Comparison of ENCODE assay signal across 27 mouse cellular contexts in the genomic region with DNA sequence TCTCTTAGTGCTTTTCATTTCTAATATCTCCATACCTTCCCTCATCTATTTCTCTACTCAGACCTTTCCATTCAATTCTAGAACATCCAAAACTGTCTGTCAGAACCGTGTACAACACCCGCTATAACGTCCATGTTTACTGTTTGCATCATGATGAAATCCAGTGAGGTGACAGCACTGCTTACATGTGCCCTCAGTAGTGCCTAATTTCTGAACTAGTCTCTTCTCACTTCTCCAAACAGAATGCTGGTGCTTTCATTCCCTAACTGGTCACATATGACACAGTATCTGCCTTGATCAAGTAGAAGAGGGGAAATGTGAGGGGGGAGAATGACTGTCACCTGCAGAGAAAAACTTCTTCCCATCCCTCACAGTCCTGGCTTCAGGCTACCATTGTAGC.
"Had no signal": no experiment of that assay in that cellular context is flagged by ENCODE, and none has a peak within 500 bp of the region (broad histone marks: within the 10 kb centered on the region; RNA-seq: fewer than 3 reads in every experiment).

No protein-coding gene starts in this region.

- H3K9me3 ChIP-seq: embryonic facial prominence, embryonic 10.5 days; embryonic facial prominence, embryonic 12.5 days; embryonic facial prominence, embryonic 13.5 days; embryonic facial prominence, embryonic 15.5 days; forebrain, embryonic 10.5 days; forebrain, embryonic 12.5 days; forebrain, embryonic 13.5 days; forebrain, embryonic 15.5 days; heart, embryonic 10.5 days had no signal

- H3K4me1 ChIP-seq: embryonic facial prominence, embryonic 12.5 days; forebrain, embryonic 10.5 days; forebrain, embryonic 12.5 days; forebrain, embryonic 13.5 days; forebrain, embryonic 15.5 days; heart, embryonic 10.5 days had no signal

- H3K9ac ChIP-seq: embryonic facial prominence, embryonic 12.5 days; embryonic facial prominence, embryonic 13.5 days; embryonic facial prominence, embryonic 15.5 days; forebrain, embryonic 12.5 days; forebrain, embryonic 13.5 days; forebrain, embryonic 15.5 days; forebrain, postnatal 0 days had no signal

- H3K27me3 ChIP-seq: embryonic facial prominence, embryonic 12.5 days; embryonic facial prominence, embryonic 13.5 days; embryonic facial prominence, embryonic 15.5 days; forebrain, embryonic 12.5 days; forebrain, embryonic 13.5 days; forebrain, embryonic 15.5 days had no signal

- H3K4me2 ChIP-seq: embryonic facial prominence, embryonic 12.5 days; embryonic facial prominence, embryonic 13.5 days; embryonic facial prominence, embryonic 15.5 days; forebrain, embryonic 12.5 days; forebrain, embryonic 13.5 days; forebrain, embryonic 15.5 days; heart, embryonic 11.5 days had no signal

- H3K27ac ChIP-seq: embryonic facial prominence, embryonic 10.5 days; embryonic facial prominence, embryonic 12.5 days; embryonic facial prominence, embryonic 13.5 days; embryonic facial prominence, embryonic 15.5 days; forebrain, embryonic 10.5 days; forebrain, embryonic 12.5 days; forebrain, embryonic 13.5 days; forebrain, embryonic 15.5 days; heart, adult 2 months; heart, embryonic 10.5 days had no signal

- ATAC-seq: forebrain, embryonic 13.5 days; forebrain, embryonic 14.5 days; forebrain, embryonic 15.5 days; forebrain, embryonic 16.5 days; forebrain, postnatal 0 days had no signal

- H3K4me3 ChIP-seq: embryonic facial prominence, embryonic 10.5 days; embryonic facial prominence, embryonic 12.5 days; embryonic facial prominence, embryonic 13.5 days; embryonic facial prominence, embryonic 15.5 days; erythroblast, embryonic 14.5 days; forebrain, embryonic 10.5 days; forebrain, embryonic 12.5 days; forebrain, embryonic 13.5 days; forebrain, embryonic 15.5 days; heart, adult 2 months; heart, embryonic 10.5 days had no signal

- H3K36me3 ChIP-seq: embryonic facial prominence, embryonic 12.5 days; embryonic facial prominence, embryonic 15.5 days; forebrain, embryonic 12.5 days; forebrain, embryonic 15.5 days; heart, embryonic 10.5 days had no signal

- DNase-seq: cerebellum, adult 9-11 months; cerebellum, postnatal 10 days; cerebellum, postnatal 14 days; cerebellum, postnatal 25 days; cerebellum, postnatal 36 days; embryo, embryonic 11 days; forebrain, postnatal 0 days; gastrocnemius, postnatal 10 days; gastrocnemius, postnatal 14 days; gastrocnemius, postnatal 25 days; gastrocnemius, postnatal 36 days; heart, adult 11 months; heart, adult 18-20 months; heart, adult 2 months had no signal
